Mouse (Mus musculus) heart, embryonic 14.5 days (tissue): ENCODE results near the gene Gm5741. TPM values are rescaled to one million over a fixed set of nuclear protein-coding genes. Genes with fewer than 3 reads are reported as not detected.

Experiments used
- ATAC-seq: fragments of 200-750 bp; cut with Nextera tagmentation; 2 replicates; pipeline ENCODE4 v1.8.0; 2017; ENCODE audit warnings: low read depth, moderate TSS enrichment; ENCODE audit not compliant: insufficient number of reproducible peaks, insufficient read depth, low FRiP score
- H3K27ac ChIP-seq, 2 experiments: fragments of 200-500 bp in 1 of 2; fragments of 300-500 bp in 1 of 2; sonication (generic) in 1 of 2; replicated peaks in 1 of 2; 2 replicates each; pipeline ENCODE4 v1.5.1; 2012 to 2014; ENCODE audit warnings: low read depth in 2 of 2, low read length in 2 of 2, control low read depth in 1 of 2, mild to moderate bottlenecking in 1 of 2, mixed read lengths in 1 of 2; ENCODE audit not compliant: control insufficient read depth in 1 of 2, insufficient read depth in 1 of 2
- H3K27me3 ChIP-seq: fragments of 300-500 bp; sonication (generic); 2 replicates; pipeline ENCODE4 v1.6.1; 2014; ENCODE audit warnings: mild to moderate bottlenecking, low read length, control low read depth; ENCODE audit not compliant: control insufficient read depth, insufficient read depth
- H3K36me3 ChIP-seq: fragments of 300-500 bp; sonication (generic); 2 replicates; pipeline ENCODE4 v1.6.1; 2014; ENCODE audit warnings: mild to moderate bottlenecking, control low read depth, low read length, mixed read lengths; ENCODE audit not compliant: control insufficient read depth, insufficient read depth
- H3K4me1 ChIP-seq, 2 experiments: fragments of 200-500 bp in 1 of 2; fragments of 300-500 bp in 1 of 2; sonication (generic) in 1 of 2; 2 replicates each; pipeline ENCODE4 v1.6.1; 2012 to 2014; ENCODE audit warnings: low read length in 2 of 2, control low read depth in 1 of 2, mixed read lengths in 1 of 2; ENCODE audit not compliant: control insufficient read depth in 2 of 2, insufficient read depth in 2 of 2
- H3K4me2 ChIP-seq: fragments of 300-500 bp; sonication (generic); 2 replicates; pipeline ENCODE4 v1.6.1; 2014; ENCODE audit warnings: mild to moderate bottlenecking, low read length
- H3K4me3 ChIP-seq, 2 experiments: fragments of 200-500 bp in 1 of 2; fragments of 300-500 bp in 1 of 2; sonication (generic) in 1 of 2; 2 replicates each; pipeline ENCODE4 v1.5.1; 2012 to 2014; ENCODE audit warnings: low read length in 2 of 2, mild to moderate bottlenecking in 2 of 2, control low read depth in 1 of 2, low read depth in 1 of 2, moderate library complexity in 1 of 2; ENCODE audit not compliant: control insufficient read depth in 1 of 2, insufficient read depth in 1 of 2
- H3K9ac ChIP-seq: fragments of 300-500 bp; sonication (generic); 2 replicates; pipeline ENCODE4 v1.6.1; 2014; ENCODE audit warnings: mild to moderate bottlenecking, low read length
- H3K9me3 ChIP-seq: fragments of 300-500 bp; sonication (generic); 2 replicates; pipeline ENCODE4 v1.6.1; 2016; ENCODE audit warnings: low read length, control low read depth; ENCODE audit not compliant: control insufficient read depth
- WGBS: fragments of 180-500 bp; shearing (Covaris S2); extraction: QIAGEN DNeasy Blood & Tissue Kit; methylation state at CpG from one replicate; pipeline ENCODE4 v1.1.7; 2014; 5-methylcytosine and 5-hydroxymethylcytosine counted together
- polyA plus RNA-seq: library from polyadenylated mRNA; unstranded; fragments of >200 nt; fragmentation: Nextera tagmentation; extraction: Ambion mirVana; gene quantifications from 2 replicates; pipeline ENCODE4 v1.2.1, GENCODE M21; 2014

Gene Gm5741
- polyA plus RNA-seq, 1 experiment from 2014 or later: not detected

DNA sequence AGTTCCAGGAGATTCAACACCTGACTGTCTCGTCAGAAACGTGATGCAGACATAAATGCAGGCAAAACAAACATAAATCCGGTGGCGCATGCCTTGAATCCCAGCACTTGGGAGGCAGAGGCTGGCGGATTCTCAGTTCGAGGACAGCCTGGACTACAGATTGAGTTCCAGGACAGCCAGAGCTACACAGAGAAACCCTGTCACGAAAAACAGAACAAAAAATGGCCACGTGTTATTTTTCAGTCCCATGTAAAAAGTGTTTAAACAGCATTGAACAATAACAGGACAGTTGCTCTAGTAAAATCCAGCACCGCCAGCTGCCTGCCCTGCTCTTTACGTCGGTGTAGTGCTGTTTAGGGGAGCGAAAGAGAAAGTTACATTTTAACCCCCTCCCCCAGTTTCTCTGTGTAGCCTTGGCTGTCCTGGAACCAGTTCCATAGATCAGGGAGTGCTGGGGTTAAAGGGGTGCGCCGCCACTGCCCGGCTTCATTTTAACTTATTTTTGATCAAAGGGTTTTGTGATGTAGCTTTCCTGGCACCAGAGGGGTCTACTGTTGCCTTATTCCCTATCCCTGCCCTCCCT, 32.0 kb downstream of the Gm5741 start:
- under 1% methylated on average over 15 of the region's 15 CpGs for WGBS
- Histone ChIP-seq H3K27ac (peak overlapping the region; percentile 87 to 99), H3K4me2 (peak overlapping the region; percentile 82), H3K4me1 (peaks cover 0 to 22% of the 10 kb centered on the region in 2 experiments; a peak in 3 of 4 replicates), H3K4me3 (peak overlapping the region; percentile 79 to 84), H3K9ac (peak overlapping the region; percentile 92), H3K9me3 (no peaks in the 10 kb centered on the region), H3K36me3 (peaks cover 43% of the 10 kb centered on the region), H3K27me3 (no peaks in the 10 kb centered on the region)
- ATAC-seq: no peak

- peak overlapping the region; percentile 92 for H3K9ac ChIP-seq
- H3K4me1 ChIP-seq: peaks cover 0 to 22% of the 10 kb centered on the region in 2 experiments; a peak in 3 of 4 replicates
- no peak for ATAC-seq
- 5% methylated on average over 12 of the region's 12 CpGs for WGBS
- H3K27ac ChIP-seq: peak overlapping the region; percentile 87 to 99
- H3K27me3 ChIP-seq: no peaks in the 10 kb centered on the region
- H3K4me3 ChIP-seq: peak overlapping the region; percentile 79 to 84
- no peaks in the 10 kb centered on the region for H3K9me3 ChIP-seq
- H3K36me3 ChIP-seq: peaks cover 43% of the 10 kb centered on the region
- peak overlapping the region; percentile 82 for H3K4me2 ChIP-seq
Observed at GRCm38 (mm10) chr8:85035165-85035727, 32.5 kb downstream of the Gm5741 start.

DNA sequence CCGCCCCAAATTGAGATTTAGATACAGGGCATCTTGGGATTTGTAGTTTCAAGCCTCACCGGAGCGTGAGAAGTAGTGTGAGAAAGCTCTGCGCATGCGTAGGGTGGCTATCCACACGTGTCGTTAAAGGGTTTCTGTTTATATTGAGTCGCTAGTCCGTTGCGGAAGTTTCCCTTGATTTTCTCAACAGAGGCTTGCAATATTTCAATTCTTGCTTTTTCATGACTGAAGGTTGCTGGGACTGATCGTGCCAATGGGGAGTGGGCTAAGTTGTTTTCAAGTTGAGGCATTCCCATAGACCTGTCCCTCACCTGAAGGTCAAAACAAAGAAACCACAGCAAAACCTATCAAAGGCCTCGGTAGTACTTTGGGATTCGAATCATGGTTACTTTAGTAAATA, 33.0 kb downstream of the Gm5741 start:
- peaks cover 0 to 21% of the 10 kb centered on the region in 2 experiments; a peak in 3 of 4 replicates for H3K4me1 ChIP-seq
- peaks cover 43% of the 10 kb centered on the region for H3K36me3 ChIP-seq
- WGBS: 4% methylated on average over 13 of the region's 13 CpGs
- no peak for ATAC-seq
- H3K27ac ChIP-seq: peak overlapping the region; percentile 6 to 99; a peak in 1 of 4 replicates
- H3K4me3 ChIP-seq: peak overlapping the region; percentile 33 to 84
- H3K9ac ChIP-seq: peak overlapping the region; percentile 92
- H3K9me3 ChIP-seq: no peaks in the 10 kb centered on the region
- H3K27me3 ChIP-seq: no peaks in the 10 kb centered on the region
- peak overlapping the region; percentile 82 for H3K4me2 ChIP-seq

GRCm38 (mm10) chr8:85033867-85034266, 33.9 kb downstream of the Gm5741 start:
- Histone ChIP-seq H3K4me3 (no peak overlapping the region), H3K27me3 (no peaks in the 10 kb centered on the region), H3K9ac (no peak overlapping the region), H3K4me2 (no peak overlapping the region), H3K36me3 (peaks cover 50% of the 10 kb centered on the region), H3K4me1 (peaks cover 0 to 22% of the 10 kb centered on the region in 2 experiments; a peak in 3 of 4 replicates), H3K27ac (no peak overlapping the region), H3K9me3 (no peaks in the 10 kb centered on the region)
- ATAC-seq: no peak
- 61% methylated on average over 1 of the region's 1 CpGs for WGBS

GRCm38 (mm10) chr8:85032622-85033311, 35.0 kb downstream of the Gm5741 start:
- WGBS: 75% methylated on average over 4 of the region's 4 CpGs
- Histone ChIP-seq H3K4me3 (no peak overlapping the region), H3K9me3 (no peaks in the 10 kb centered on the region), H3K27me3 (no peaks in the 10 kb centered on the region), H3K4me1 (peaks cover 4 to 27% of the 10 kb centered on the region in 2 experiments), H3K9ac (no peak overlapping the region), H3K36me3 (peaks cover 53% of the 10 kb centered on the region), H3K4me2 (no peak overlapping the region), H3K27ac (no peak overlapping the region)
- ATAC-seq: no peak

DNA sequence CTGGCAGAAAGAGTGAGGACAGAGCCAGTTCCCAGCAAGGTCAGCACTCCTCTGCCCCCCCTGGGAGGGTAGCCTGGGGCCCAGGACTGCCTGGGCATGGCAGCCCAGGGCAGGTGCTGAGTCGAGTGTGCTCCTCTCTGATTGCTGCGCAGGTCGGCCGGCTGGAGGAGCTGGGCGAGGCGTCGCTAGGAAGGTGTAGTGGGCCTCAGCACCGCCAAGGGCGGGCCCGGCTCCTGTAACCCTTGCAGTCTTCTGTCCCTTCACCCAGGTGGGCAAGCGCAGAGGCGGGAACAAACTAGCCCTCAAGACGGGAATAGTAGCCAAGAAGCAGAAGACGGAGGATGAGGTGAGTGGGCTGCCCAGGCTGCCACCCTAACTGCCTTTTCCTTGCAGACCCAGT, 38.5 kb downstream of the Gm5741 start:
- no peak overlapping the region for H3K4me3 ChIP-seq
- H3K4me1 ChIP-seq: peaks cover 11 to 29% of the 10 kb centered on the region in 2 experiments
- 85% methylated on average over 14 of the region's 14 CpGs for WGBS
- peaks cover 53% of the 10 kb centered on the region for H3K36me3 ChIP-seq
- H3K27ac ChIP-seq: no peak overlapping the region
- no peak for ATAC-seq
- no peaks in the 10 kb centered on the region for H3K27me3 ChIP-seq
- H3K4me2 ChIP-seq: peak overlapping the region; percentile 94; the same call in 1 of the 2 replicates
- H3K9ac ChIP-seq: peak overlapping the region; percentile 98; the same call in 1 of the 2 replicates
- no peaks in the 10 kb centered on the region for H3K9me3 ChIP-seq

- H3K9ac ChIP-seq: peak overlapping the region; percentile 98
- no peaks in the 10 kb centered on the region for H3K9me3 ChIP-seq
- no peak for ATAC-seq
- peak overlapping the region; percentile 6 to 97; a peak in 3 of 4 replicates for H3K4me3 ChIP-seq
- no peak overlapping the region for H3K27ac ChIP-seq
- peaks cover 52% of the 10 kb centered on the region for H3K36me3 ChIP-seq
- WGBS: 23% methylated on average over 2 of the region's 2 CpGs
- H3K27me3 ChIP-seq: no peaks in the 10 kb centered on the region
- H3K4me2 ChIP-seq: peak overlapping the region; percentile 94
- peaks cover 11 to 33% of the 10 kb centered on the region in 2 experiments for H3K4me1 ChIP-seq
Observed at GRCm38 (mm10) chr8:85027922-85028321, 39.9 kb downstream of the Gm5741 start.
